Mouse (Mus musculus) stomach, embryonic 16.5 days (tissue): ENCODE measurements around the gene Crybb2. TPM values are rescaled to one million over a fixed set of nuclear protein-coding genes. Genes with fewer than 3 reads are reported as not detected.
A peak's percentile ranks its signal among the peaks of the same experiment; 100 is the strongest.

Experiments used
- ATAC-seq: fragments of 200-750 bp; cut with Nextera tagmentation; 2 replicates; pipeline ENCODE4 v1.8.0; 2017; ENCODE audit warnings: moderate number of reproducible peaks, moderate TSS enrichment; ENCODE audit not compliant: insufficient read depth, low FRiP score
- H3K27ac ChIP-seq: fragments of 300-500 bp; sonication (generic); 2 replicates; pipeline ENCODE4 v1.5.1; 2014; ENCODE audit warnings: low read length
- H3K27me3 ChIP-seq: fragments of 300-500 bp; sonication (generic); 2 replicates; pipeline ENCODE4 v1.6.1; 2014; ENCODE audit warnings: low read length, control low read depth, mixed read lengths; ENCODE audit not compliant: control insufficient read depth, insufficient read depth
- H3K36me3 ChIP-seq: fragments of 300-500 bp; sonication (generic); 2 replicates; pipeline ENCODE4 v1.6.1; 2014; ENCODE audit warnings: low read length; ENCODE audit not compliant: control insufficient read depth, insufficient read depth
- H3K4me1 ChIP-seq: fragments of 300-500 bp; sonication (generic); 2 replicates; pipeline ENCODE4 v1.6.1; 2014; ENCODE audit warnings: low read length, control low read depth, mixed read lengths; ENCODE audit not compliant: control insufficient read depth, insufficient read depth
- H3K4me2 ChIP-seq: fragments of 300-500 bp; sonication (generic); 2 replicates; pipeline ENCODE4 v1.6.1; 2014; ENCODE audit warnings: low read depth, low read length, mixed read lengths
- H3K4me3 ChIP-seq: fragments of 300-500 bp; sonication (generic); replicated peaks from 2 replicates; pipeline ENCODE4 v1.5.1; 2014; ENCODE audit warnings: mild to moderate bottlenecking, low read length
- H3K9ac ChIP-seq: fragments of 300-500 bp; sonication (generic); 2 replicates; pipeline ENCODE4 v1.6.1; 2014; ENCODE audit warnings: low read length
- H3K9me3 ChIP-seq: fragments of 300-500 bp; sonication (generic); replicated peaks from 2 replicates; pipeline ENCODE4 v1.6.1; 2016; ENCODE audit warnings: low read length, control low read depth; ENCODE audit not compliant: control insufficient read depth
- WGBS: fragments of 180-500 bp; shearing (Covaris S2); extraction: QIAGEN DNeasy Blood & Tissue Kit; methylation state at CpG from one replicate; pipeline ENCODE4 v1.1.7; 2014; 5-methylcytosine and 5-hydroxymethylcytosine counted together
- polyA plus RNA-seq: library from polyadenylated mRNA; unstranded; fragments of >200 nt; fragmentation: Nextera tagmentation; extraction: Ambion mirVana; gene quantifications from 2 replicates; pipeline ENCODE4 v1.2.1, GENCODE M21; 2015

The Crybb2 gene
- polyA plus RNA-seq, 1 experiment from 2014 or later: not detected

- H3K27ac ChIP-seq: no peak overlapping the region
- H3K27me3 ChIP-seq: no peaks in the 10 kb centered on the region
- peaks cover 12% of the 10 kb centered on the region for H3K4me1 ChIP-seq
- H3K36me3 ChIP-seq: no peaks in the 10 kb centered on the region
- H3K4me3 ChIP-seq: peak overlapping the region; percentile 69
- peak overlapping the region; percentile 76 for H3K4me2 ChIP-seq
- no peak for ATAC-seq
- peak overlapping the region; percentile 75 for H3K9ac ChIP-seq
- WGBS: 38% methylated on average over 16 of the region's 16 CpGs
- no peaks in the 10 kb centered on the region for H3K9me3 ChIP-seq
Observed at GRCm38 (mm10) chr5:113014111-113014807, 55.7 kb downstream of the Crybb2 start.

- ATAC-seq: no peak
- Histone ChIP-seq H3K4me3 (no peak overlapping the region), H3K36me3 (no peaks in the 10 kb centered on the region), H3K4me2 (no peak overlapping the region), H3K9ac (no peak overlapping the region), H3K27me3 (no peaks in the 10 kb centered on the region), H3K27ac (no peak overlapping the region), H3K9me3 (no peaks in the 10 kb centered on the region), H3K4me1 (peaks cover 12% of the 10 kb centered on the region)
- 81% methylated on average over 10 of the region's 10 CpGs for WGBS
Observed at GRCm38 (mm10) chr5:113011926-113012325, 58.0 kb downstream of the Crybb2 start.

DNA sequence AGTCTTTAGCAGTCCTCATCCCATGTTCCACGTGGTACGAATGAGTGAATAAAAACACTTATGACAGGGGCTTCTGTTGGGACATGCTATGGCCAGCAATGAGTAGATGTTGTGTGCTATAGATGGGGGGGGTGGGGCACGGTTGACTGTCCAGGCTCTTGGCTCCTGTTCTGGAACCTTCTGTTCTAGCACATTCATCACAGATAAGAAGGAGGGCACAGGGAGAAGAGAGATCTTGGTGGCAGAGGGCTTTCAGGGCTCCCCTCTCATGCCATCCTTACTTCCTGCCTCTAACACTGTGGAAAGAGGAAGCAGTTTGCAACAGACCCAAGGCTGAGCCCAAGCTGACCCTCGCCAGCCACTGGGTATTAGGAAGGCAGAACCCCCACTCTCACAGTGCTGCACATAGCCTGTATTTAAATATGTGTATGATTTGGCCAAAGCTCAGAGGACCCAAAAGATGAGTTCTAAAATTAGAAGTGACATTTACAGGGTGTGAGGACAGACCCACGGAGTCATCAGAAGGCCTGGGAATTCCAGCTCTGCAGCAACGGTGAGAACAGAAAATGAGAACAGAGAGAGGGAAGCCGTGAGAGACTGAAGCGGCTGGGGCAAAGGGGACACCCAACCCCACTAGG lies 60.6 kb downstream of the Crybb2 start:
- Histone ChIP-seq H3K4me1 (peaks cover 4% of the 10 kb centered on the region; the same call in 1 of the 2 replicates), H3K27ac (no peak overlapping the region), H3K36me3 (no peaks in the 10 kb centered on the region), H3K27me3 (no peaks in the 10 kb centered on the region), H3K4me2 (no peak overlapping the region), H3K4me3 (no peak overlapping the region), H3K9ac (no peak overlapping the region), H3K9me3 (no peaks in the 10 kb centered on the region)
- no peak for ATAC-seq
- WGBS: 81% methylated on average over 8 of the region's 8 CpGs

DNA sequence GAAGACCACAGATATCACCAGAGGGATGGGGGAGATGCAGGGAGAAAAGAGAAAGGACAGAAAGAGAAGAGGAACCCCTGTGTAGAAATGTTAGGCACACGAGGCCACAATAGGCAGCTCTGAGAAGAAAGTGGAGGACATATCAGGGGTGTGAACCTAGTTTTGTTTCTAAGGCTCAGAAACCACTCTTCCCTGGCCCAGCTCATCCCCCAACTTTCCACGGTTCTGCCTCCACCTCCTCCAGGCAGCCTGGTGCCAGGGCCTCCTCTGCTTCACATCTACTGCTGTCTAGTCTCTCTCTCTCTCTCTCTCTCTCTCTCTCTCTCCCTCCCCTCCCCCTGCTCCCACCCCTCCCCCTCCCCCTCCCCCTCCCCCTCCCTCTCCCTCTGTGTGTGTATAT lies 61.4 kb downstream of the Crybb2 start:
- no peak for ATAC-seq
- Histone ChIP-seq H3K36me3 (no peaks in the 10 kb centered on the region), H3K4me3 (no peak overlapping the region), H3K9me3 (no peaks in the 10 kb centered on the region), H3K9ac (no peak overlapping the region), H3K27ac (no peak overlapping the region), H3K4me2 (no peak overlapping the region), H3K27me3 (no peaks in the 10 kb centered on the region), H3K4me1 (no peaks in the 10 kb centered on the region)
- 78% methylated on average over 2 of the region's 2 CpGs for WGBS

Other genes with a start within 250 kb of the Crybb2 start
- 0.42 and 2.1 TPM in 2 replicates for gene Myo18b, start 173.8 kb downstream of the Crybb2 start, polyA plus RNA-seq
- 14.9 and 15.8 TPM in 2 replicates for gene Grk3, start 54.3 kb downstream of the Crybb2 start, polyA plus RNA-seq
- 0.85 and 1.2 TPM in 2 replicates for gene Crybb3, start 11.5 kb upstream of the Crybb2 start, polyA plus RNA-seq
- gene 2900026A02Rik, start 151.1 kb upstream of the Crybb2 start, polyA plus RNA-seq: 14.9 TPM in 2 replicates
- gene Tmem211, start 156.8 kb upstream of the Crybb2 start, polyA plus RNA-seq: 1.3 and 1.5 TPM in 2 replicates
- 7.1 and 7.4 TPM in 2 replicates for gene Sgsm1, start 240.7 kb upstream of the Crybb2 start, polyA plus RNA-seq